Mouse (Mus musculus) cerebellum, adult (tissue): ENCODE results near the gene Poc1b.

Source experiments
- ATAC-seq: cut with Nextera tagmentation; 2 replicates; pipeline ENCODE4 v1.9.2; 2017; ENCODE audit warnings: mild to moderate bottlenecking, moderate library complexity, mixed read lengths; ENCODE audit not compliant: insufficient number of reproducible peaks, low FRiP score, low TSS enrichment

Gene Poc1b

GRCm38 (mm10) chr10:99106703-99107631 is at the start of gene Poc1b:
Poc1b (plus strand) TSS chr10:99107036.
- peak; percentile 92 for ATAC-seq

DNA sequence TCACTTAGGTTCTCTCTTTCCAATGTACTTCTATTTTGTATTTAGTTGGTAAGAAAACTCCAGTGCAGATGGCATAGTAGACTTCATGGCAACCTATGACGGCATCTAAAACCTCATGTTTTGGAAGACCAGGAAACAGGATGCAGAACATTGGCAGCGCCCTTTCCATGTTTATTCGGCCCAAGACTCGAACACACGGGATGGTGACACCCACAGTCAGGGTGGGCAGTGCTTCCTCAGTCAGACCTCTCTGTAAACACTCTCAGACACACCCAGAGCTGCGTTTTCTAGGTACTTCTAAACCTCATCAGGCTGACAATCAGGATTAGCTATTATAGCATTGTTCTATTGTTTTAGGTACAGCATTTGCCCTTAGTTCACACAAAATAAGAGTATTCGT is 46.2 kb upstream of the Poc1b start:
- no peak for ATAC-seq

DNA sequence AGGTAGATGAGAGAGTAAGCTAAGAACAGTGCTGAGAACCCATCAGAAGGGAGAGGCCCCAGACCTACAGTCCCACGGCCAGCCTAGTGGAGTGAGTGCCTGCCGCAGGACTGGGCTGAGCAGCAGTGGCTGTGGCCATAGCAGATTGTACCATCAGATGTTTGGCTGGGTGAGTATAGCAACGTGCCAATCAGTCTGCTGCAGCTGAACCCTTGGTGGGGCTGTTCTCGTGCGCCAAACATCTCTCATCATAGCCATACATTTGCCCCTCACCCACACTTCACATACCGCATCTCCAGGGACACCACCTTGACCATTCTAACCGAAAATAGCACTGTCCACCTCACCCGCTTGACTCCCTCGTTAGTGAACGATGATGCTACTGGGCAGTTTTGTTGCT is 45.4 kb upstream of the Poc1b start:
- peak; percentile 70 for ATAC-seq

DNA sequence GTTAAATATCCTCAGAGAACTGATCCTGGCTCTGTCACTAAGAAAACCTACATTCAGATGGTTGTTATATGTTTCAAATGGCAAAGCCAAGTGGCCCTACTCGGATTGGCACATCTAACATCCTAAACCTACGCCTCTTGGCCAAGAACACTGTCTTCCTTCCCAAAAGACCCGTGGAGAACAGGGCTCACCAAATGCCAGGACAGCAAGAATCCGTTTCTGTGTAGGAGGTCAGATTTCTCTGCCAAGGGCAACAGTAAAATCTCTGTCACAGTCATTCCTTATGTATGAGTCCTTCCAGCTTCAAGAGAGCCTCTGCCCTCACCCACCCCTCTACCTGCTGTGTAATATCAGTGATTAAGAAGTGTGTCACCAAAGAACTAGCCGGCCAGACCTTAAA is 44.3 kb upstream of the Poc1b start:
- peak; percentile 62 for ATAC-seq

- ATAC-seq: no peak
Observed at GRCm38 (mm10) chr10:99076113-99076895, 30.5 kb upstream of the Poc1b start.

DNA sequence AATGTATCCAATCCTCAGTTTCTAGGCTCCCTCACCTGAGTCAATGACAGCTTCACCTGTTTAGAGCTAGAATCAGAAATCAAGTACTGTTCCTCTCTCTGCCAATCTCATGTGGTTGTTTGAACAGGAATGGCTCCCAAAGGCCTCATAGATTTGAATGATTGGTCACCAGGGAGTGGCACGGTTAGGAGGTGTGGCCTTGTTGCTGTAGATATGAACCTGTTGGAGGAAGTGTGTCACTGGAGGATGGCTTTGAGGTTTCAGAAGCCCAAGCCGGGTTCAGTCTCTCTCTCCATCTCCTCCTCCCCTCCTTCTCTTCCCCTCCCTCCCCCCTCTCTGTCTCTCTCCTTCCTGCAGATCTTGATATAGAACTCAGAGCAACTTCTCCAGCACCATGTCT is 28.2 kb upstream of the Poc1b start:
- ATAC-seq: no peak

- ATAC-seq: no peak
Observed at GRCm38 (mm10) chr10:99081569-99081990, 25.3 kb upstream of the Poc1b start.

DNA sequence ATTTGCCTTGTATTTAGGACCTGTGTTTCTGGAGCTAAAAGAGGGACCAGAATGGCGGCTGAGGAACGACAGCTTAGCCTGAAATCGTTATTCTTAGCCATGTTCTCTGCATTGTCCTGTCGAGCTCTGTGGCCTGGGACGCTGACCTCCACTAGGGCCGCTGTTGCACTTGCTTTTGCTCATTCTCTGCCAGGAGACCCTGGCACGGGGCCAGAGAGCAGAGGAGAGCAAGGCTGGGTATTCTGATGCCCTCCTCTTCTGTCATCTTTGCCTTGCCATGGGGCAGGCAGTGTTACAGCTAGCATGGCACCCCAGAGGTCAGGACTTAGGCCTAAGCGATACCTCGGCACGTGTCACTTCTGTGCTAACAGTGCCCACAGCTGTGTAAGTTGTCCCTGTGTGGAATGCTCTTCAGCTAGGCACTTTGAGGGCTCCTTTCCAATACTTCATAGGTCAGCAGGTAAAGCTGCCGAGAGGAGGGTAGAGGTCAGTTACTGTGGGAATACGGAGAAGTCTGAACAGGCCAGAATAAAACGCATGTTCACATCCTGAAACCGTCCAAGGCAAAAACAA is 23.3 kb upstream of the Poc1b start:
- no peak for ATAC-seq

GRCm38 (mm10) chr10:99084397-99085239 is 22.2 kb upstream of the Poc1b start:
- peak; percentile 93 for ATAC-seq

DNA sequence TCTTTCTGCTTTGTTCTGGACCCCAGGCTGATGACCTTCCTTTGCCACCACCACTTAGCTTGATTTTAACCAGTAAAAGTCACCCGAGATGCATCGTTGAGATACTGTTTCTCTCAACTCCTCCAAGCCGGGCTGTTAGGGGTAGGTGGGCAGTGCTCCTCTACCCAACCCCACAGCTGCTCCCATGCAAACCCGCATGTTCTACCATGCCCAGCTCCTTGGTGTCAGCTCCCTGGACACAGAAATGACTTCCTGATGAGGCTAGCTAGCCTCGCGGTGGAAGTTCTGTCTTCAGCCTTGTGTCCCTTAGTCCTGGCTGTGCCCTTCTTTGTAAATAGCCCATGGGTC is 21.6 kb upstream of the Poc1b start:
- ATAC-seq: 0 out of 2 replicates have a peak, but pooled peaks have one; percentile 26

GRCm38 (mm10) chr10:99086029-99086428 is 20.8 kb upstream of the Poc1b start:
- no peak for ATAC-seq

GRCm38 (mm10) chr10:99089906-99090305 is 16.9 kb upstream of the Poc1b start:
- ATAC-seq: no peak

- no peak for ATAC-seq
Observed at GRCm38 (mm10) chr10:99093364-99093763, 13.5 kb upstream of the Poc1b start.

DNA sequence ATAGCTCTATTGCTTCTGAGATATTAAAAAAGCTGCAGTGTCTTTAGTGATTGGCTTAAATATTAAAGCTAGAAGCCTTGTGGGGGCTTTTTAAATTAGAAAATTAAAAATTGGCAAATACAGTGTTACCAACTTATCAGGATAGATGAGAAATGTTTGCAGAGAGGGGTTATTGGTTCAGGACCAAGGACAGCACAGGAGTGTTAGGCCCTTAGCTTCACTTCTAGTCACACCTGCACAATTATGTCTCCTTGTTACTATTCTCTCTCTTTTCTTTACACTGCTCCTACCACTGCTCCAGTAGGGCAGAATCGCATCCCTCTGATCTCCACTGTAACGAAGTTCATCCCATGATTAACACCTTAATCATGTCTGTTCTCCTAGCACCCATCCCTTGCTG is 11.7 kb upstream of the Poc1b start:
- no peak for ATAC-seq

GRCm38 (mm10) chr10:99097374-99097773 is 9.5 kb upstream of the Poc1b start:
- peak; percentile 49; the same call in 1 of the 2 replicates for ATAC-seq

DNA sequence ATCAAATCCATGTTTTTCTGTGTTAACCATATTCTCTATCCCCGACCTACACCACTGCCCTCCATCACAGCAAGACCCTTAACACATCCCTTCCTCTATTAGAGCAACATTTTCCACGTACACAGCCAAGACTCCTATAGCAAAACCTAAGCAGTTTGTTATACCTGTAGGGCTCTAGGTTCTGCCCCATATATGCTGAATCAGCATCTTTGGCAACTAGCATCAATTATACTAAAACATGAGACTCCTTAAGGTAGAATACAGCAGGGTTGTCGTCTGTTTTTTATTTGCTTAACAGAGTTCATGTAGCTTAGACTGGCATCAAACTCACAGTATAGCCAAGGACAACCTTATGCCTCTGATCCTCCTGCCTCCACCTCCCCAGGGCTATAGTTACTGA is 1.3 kb upstream of the Poc1b start:
- ATAC-seq: no peak

- ATAC-seq: no peak
Observed at GRCm38 (mm10) chr10:99106311-99106702, 529 bp upstream of the Poc1b start.

DNA sequence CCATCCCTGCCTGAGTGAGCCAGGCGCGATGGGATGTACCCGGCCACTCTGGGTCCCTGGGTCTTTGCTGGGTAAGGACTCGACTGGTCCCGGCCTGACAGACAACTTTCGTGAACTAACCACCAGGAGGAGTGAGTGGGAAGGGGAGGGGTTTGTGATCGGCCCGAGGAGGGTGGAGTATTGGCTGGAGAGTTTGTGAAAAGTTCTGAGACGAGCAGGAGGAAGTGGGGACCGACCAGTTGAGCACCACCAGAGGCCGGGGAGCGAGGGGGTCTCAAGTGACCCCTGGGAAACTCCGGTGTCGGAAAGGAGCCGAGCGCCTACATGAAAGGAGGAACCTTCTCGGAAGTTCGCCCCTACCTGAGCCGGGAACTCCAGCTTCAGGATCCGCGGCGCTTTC is 1.1 kb downstream of the Poc1b start, which contains the start of gene Galnt4:
Gene Galnt4 (plus strand): TSS at position 196 of the 400 bp plus-strand sequence.
- ATAC-seq: peak; percentile 58

DNA sequence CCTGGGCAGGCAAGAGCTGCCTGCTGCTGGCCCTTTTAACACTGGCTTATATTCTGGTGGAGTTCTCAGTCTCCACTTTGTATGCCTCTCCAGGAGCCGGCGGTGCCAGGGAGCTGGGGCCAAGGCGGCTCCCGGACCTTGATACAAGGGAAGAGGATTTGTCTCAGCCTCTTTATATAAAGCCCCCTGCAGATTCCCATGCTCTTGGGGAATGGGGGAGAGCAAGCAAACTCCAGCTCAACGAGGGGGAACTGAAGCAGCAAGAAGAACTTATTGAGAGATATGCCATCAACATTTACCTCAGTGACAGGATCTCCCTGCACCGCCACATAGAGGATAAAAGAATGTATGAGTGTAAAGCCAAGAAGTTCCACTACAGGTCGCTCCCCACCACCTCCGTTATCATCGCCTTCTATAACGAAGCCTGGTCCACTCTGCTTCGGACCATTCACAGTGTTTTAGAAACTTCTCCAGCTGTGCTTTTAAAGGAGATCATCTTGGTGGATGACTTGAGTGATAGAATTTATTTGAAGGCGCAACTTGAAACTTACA is 1.7 kb downstream of the Poc1b start:
- no peak; the same call in 1 of the 2 replicates for ATAC-seq

- ATAC-seq: no peak
Observed at GRCm38 (mm10) chr10:99113533-99113932, 6.7 kb downstream of the Poc1b start.
